Mouse (Mus musculus) lung, adult 2 months (tissue): ENCODE data around the gene Hrk. TPM values are rescaled to one million over a fixed set of nuclear protein-coding genes. Genes with fewer than 3 reads are reported as not detected.

Source experiments
- DNase-seq: peaks from one replicate; pipeline ENCODE4 v3.0.0; 2022
- H3K4me1 ChIP-seq: fragments of 200-500 bp; 2 replicates; pipeline ENCODE4 v1.6.1; 2011; ENCODE audit warnings: low read length; ENCODE audit not compliant: control insufficient read depth, insufficient read depth
- H3K4me3 ChIP-seq: fragments of 200-500 bp; replicated peaks from 2 replicates; pipeline ENCODE3; 2011; ENCODE audit warnings: low read depth, mild to moderate bottlenecking, control low read depth, low read length; ENCODE audit errors: extremely low read depth
- CTCF ChIP-seq: fragments of 200-500 bp; IDR thresholded peaks from 2 replicates; pipeline ENCODE4 v1.5.1; 2011; ENCODE audit warnings: mild to moderate bottlenecking, low read length, control low read depth; ENCODE audit not compliant: insufficient read depth
- POLR2A ChIP-seq: fragments of 200-500 bp; IDR thresholded peaks from 2 replicates; pipeline ENCODE4 v1.6.1; 2011; ENCODE audit warnings: low read depth, mild to moderate bottlenecking, control low read depth, low read length, borderline replicate concordance; ENCODE audit errors: extremely low read depth
- WGBS: fragments of 180-500 bp; shearing (Covaris S2); methylation state at CpG from one replicate; pipeline ENCODE4 v1.1.7; 2018; 5-methylcytosine and 5-hydroxymethylcytosine counted together
- polyA plus RNA-seq: library from polyadenylated mRNA; depleted of rRNA; stranded (reverse); fragments of >200 nt; gene quantifications from 2 replicates; pipeline ENCODE4 v1.2.3, GENCODE M21; 2012

Hrk gene
- polyA plus RNA-seq, 1 experiment, result not detected

- 86% methylated on average over 8 of the region's 8 CpGs for WGBS
- H3K4me1 ChIP-seq, result peaks cover 6% of the 10 kb centered on the region
- no peak overlapping the region for H3K4me3 ChIP-seq
- TF ChIP-seq CTCF (no peak), POLR2A (no peak)
- no peak for DNase-seq
Observed at GRCm38 (mm10) chr5:118139630-118140029, 24.8 kb upstream of the Hrk start.

- no peak for DNase-seq
- 83% methylated on average over 8 of the region's 8 CpGs for WGBS
- TF ChIP-seq POLR2A (no peak), CTCF (no peak)
- H3K4me3 ChIP-seq, result no peak overlapping the region
- peaks cover 21% of the 10 kb centered on the region for H3K4me1 ChIP-seq
Observed at GRCm38 (mm10) chr5:118142471-118142870, 22.0 kb upstream of the Hrk start.

DNA sequence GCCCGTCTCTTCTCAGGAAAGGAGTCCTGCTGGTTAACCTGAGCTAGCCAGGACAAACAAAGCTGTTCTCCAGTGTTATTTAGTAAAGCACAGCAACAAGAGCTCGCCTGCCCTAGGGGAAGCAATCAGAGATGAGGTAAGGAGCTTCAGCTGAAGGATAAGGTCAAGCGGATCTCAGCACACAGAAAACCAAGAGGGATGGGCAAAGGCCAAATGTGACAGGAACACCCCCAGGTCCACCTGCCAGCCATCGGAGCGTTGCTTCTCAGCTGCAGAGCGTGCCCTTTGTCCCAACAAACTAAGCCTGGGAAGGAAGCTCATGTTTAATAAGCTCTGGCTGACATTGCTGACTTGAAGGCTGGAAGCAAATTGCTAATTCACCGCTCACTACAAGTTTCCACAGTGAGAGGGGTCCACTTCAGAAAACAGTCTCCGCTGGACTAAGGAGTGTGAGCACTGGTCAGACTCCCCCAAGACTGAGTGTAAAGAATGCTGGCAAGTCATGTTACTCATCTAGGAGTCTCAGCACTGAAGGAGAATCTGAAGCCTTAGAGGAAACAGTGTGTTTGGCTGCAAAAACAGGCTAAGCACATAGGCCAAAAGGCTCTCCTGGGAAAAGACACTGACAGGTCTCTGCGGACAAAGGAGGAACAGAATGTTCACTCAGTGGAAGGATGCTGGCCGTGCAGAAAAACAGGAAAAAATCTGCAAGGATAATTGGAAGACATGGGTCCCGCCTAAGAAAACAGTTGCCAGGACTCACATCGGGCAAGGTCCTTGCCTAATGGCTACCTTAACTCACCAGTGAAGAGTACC is 21.0 kb upstream of the Hrk start:
- TF ChIP-seq CTCF (no peak), POLR2A (no peak)
- no peak for DNase-seq
- WGBS, result 71% methylated on average over 12 of the region's 12 CpGs
- Histone ChIP-seq H3K4me3 (no peak overlapping the region), H3K4me1 (peaks cover 24% of the 10 kb centered on the region)

DNA sequence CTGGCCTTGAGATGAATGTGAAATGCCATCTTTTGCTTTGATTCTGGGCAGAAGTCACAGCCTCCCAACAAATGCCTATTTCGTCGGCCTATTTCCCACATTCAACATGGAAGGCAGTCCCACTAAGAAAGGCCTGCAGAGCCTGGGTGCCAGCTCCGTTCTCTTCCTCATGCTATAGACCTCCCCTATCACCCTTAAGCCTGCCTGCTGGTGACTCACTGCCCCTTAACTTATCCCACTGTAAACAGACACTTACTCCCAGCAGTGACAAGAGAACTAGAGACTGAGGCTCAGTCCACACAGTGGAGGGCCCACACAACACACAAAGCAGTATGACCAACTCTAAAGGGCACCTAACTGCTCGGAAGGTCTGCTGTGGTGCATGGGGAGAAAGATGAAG is 20.1 kb upstream of the Hrk start:
- no peak for TF ChIP-seq POLR2A
- TF ChIP-seq CTCF, result no peak
- Histone ChIP-seq H3K4me1 (peaks cover 24% of the 10 kb centered on the region), H3K4me3 (no peak overlapping the region)
- DNase-seq, result no peak
- WGBS, result 74% methylated on average over 4 of the region's 4 CpGs

DNA sequence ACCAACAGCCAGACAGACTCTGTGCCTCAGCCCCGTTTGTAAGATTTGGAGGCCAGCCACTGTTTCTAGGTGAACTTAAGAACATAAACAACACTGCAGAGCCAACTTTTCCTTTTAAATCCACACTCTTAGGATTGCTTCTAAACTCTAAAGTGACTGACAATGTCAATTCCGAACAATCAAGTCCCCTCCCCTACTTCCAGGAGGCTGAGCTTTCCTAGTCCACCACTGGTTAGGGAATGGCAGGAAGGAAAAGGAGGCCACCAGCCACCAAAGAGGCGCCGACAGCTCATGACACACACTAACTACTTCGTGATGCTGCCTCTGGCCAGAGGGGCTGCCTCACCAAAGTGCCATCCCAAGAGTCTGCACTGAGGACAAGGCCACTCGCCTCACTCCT is 19.7 kb upstream of the Hrk start:
- DNase-seq, result no peak
- Histone ChIP-seq H3K4me1 (peaks cover 25% of the 10 kb centered on the region), H3K4me3 (no peak overlapping the region)
- 49% methylated on average over 6 of the region's 6 CpGs for WGBS
- TF ChIP-seq POLR2A, result no peak
- TF ChIP-seq CTCF, result no peak

GRCm38 (mm10) chr5:118145458-118145857 is 19.0 kb upstream of the Hrk start:
- 81% methylated on average over 3 of the region's 3 CpGs for WGBS

DNA sequence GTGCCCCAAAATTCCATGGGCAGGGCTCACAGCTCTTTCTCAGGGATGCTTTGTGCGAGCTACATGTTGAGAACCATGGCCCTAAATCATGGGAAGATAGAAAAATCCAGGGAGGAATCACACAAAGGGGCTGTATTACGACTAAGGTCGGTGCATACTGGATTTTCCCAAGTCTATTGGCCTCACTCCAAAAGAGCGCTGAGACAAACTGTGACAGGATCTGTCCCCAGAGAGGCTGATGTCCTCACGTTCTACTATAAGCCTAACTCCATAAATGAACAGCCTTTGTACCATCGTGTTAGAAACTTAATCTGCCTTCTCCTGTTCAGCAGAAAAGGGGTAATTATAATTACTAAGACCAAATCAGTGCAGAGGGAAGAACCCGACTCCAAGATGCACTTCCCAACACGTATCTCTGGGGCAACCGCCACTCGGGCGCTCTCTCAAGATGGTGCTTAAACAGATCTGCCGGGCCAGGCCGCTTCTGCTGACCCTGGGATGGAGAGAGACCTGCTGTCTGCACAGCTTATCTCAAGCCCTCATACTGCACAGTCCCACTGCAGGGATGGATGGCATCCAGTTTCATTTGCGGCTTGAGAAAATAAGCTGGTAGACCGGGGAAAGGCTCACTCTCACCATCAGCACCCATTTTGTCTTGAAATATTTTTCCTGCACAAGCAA is 18.3 kb upstream of the Hrk start:
- Histone ChIP-seq H3K4me3 (no peak overlapping the region), H3K4me1 (peaks cover 27% of the 10 kb centered on the region)
- no peak for DNase-seq
- 60% methylated on average over 15 of the region's 15 CpGs for WGBS
- TF ChIP-seq CTCF, result no peak
- TF ChIP-seq POLR2A, result no peak

More at GRCm38 (mm10) chr5:118145458-118145857, 19.0 kb upstream of the Hrk start:
- DNase-seq, result no peak
- TF ChIP-seq POLR2A (no peak), CTCF (no peak)
- peaks cover 27% of the 10 kb centered on the region for H3K4me1 ChIP-seq
- H3K4me3 ChIP-seq, result no peak overlapping the region

DNA sequence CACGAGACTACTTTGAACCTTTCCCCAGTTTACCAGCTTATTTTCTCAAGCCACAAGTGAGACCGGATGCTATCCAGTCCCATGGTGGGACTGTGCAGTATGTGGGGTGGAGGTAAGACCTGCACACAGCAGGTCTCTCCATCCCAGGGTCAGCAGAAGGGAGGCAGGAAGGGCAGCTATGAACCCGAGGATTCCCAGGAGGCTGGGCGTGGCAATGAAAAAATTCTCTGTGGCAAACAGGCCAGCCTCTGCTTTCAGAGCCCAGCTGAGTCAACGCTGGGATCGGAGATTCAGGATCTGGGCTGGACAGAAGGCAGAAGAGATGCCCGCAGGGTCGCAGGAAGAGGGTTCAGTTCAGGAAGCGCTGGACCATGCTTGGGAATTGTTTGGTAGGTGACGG is 17.2 kb upstream of the Hrk start:
- 62% methylated on average over 10 of the region's 10 CpGs for WGBS
- DNase-seq, result no peak
- Histone ChIP-seq H3K4me1 (peaks cover 27% of the 10 kb centered on the region), H3K4me3 (no peak overlapping the region)
- TF ChIP-seq CTCF (no peak), POLR2A (no peak)

DNA sequence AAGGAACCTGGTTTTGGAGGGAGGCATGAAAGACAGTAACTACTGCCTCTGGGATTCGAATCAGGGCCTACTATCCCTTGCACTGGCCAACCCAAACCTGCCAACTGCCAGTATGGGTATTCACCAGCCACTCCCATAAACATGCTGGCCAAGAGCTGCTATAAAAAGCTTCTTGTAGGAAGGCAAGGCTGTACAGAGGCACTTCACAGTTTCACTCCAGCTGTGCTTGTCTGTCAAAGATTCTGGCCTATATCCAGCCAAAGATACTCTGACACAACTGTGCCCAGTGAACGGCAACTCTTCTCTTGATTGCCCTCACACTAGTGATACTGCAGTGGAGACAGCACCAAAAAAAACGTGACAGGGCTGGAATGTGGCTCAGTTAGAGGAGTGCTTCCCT is 14.7 kb upstream of the Hrk start:
- no peak for TF ChIP-seq POLR2A
- TF ChIP-seq CTCF, result no peak
- DNase-seq, result no peak
- WGBS, result 46% methylated on average over 3 of the region's 3 CpGs
- Histone ChIP-seq H3K4me1 (peaks cover 22% of the 10 kb centered on the region), H3K4me3 (no peak overlapping the region)
